Mouse (Mus musculus) ES-CJ7 (cell line): ENCODE measurements at regions not wholly inside any gene's neighbourhood (a gene's known extent, or its start where the extent isn't known, plus 50 kb on each side); places are given as distances from the start of the nearest gene placed in this dataset.

Experiments used
- DNase-seq: peaks from one replicate; pipeline ENCODE4 v3.0.0; 2011; ENCODE audit warnings: low read depth, low spot score

GRCm38 (mm10) chr13:72803374-72803773, 174.8 kb downstream of the Irx2 start:
- DNase-seq = no peak

GRCm38 (mm10) chr13:72809226-72809625, 180.6 kb downstream of the Irx2 start:
- no peak for DNase-seq

GRCm38 (mm10) chr13:72810626-72811025, 182.0 kb downstream of the Irx2 start:
- no peak for DNase-seq

- no peak for DNase-seq
Observed at GRCm38 (mm10) chr13:72814616-72815015, 186.0 kb downstream of the Irx2 start.

GRCm38 (mm10) chr13:72815236-72815932, 186.8 kb downstream of the Irx2 start:
- DNase-seq = peak; percentile 25

GRCm38 (mm10) chr13:72815933-72816553, 187.4 kb downstream of the Irx2 start:
- no peak for DNase-seq

GRCm38 (mm10) chr13:72816856-72817255, 188.2 kb downstream of the Irx2 start:
- DNase-seq = peak; percentile 15

GRCm38 (mm10) chr13:72817521-72817920, 188.9 kb downstream of the Irx2 start:
- DNase-seq = peak; percentile 80

- DNase-seq = peak; percentile 42
Observed at GRCm38 (mm10) chr13:72817930-72818329, 189.3 kb downstream of the Irx2 start.

GRCm38 (mm10) chr13:72826613-72827012, 198.0 kb downstream of the Irx2 start:
- no peak for DNase-seq

- DNase-seq = no peak
Observed at GRCm38 (mm10) chr13:72829331-72829730, 200.7 kb downstream of the Irx2 start.

GRCm38 (mm10) chr13:72833326-72833725, 204.7 kb downstream of the Irx2 start:
- DNase-seq = no peak

GRCm38 (mm10) chr13:72837016-72837415, 208.4 kb downstream of the Irx2 start:
- DNase-seq = no peak

- peak; percentile 23 for DNase-seq
Observed at GRCm38 (mm10) chr13:72848097-72848496, 219.5 kb downstream of the Irx2 start.

GRCm38 (mm10) chr13:72849841-72850240, 221.2 kb downstream of the Irx2 start:
- no peak for DNase-seq

GRCm38 (mm10) chr13:72852896-72853295, 224.3 kb downstream of the Irx2 start:
- peak; percentile 21 for DNase-seq

GRCm38 (mm10) chr13:72875921-72876320, 247.3 kb downstream of the Irx2 start:
- no peak for DNase-seq

GRCm38 (mm10) chr13:72894982-72895381, 266.4 kb downstream of the Irx2 start:
- DNase-seq = no peak

GRCm38 (mm10) chr13:72902576-72902975, 274.0 kb downstream of the Irx2 start:
- DNase-seq = peak; percentile 37

- no peak for DNase-seq
Observed at GRCm38 (mm10) chr13:72918895-72919294, 290.3 kb downstream of the Irx2 start.

- no peak for DNase-seq
Observed at GRCm38 (mm10) chr13:72920368-72920767, 291.7 kb downstream of the Irx2 start.

- no peak for DNase-seq
Observed at GRCm38 (mm10) chr13:72924560-72925135, 296.0 kb downstream of the Irx2 start.

GRCm38 (mm10) chr13:72937246-72937645, 308.6 kb downstream of the Irx2 start:
- no peak for DNase-seq
